Mouse (Mus musculus) myocyte (in vitro differentiated cells): Measurements from ENCODE around the gene Adk.

Source experiments
- E2F4 ChIP-seq: IDR thresholded peaks from one replicate; pipeline ENCODE4 v1.6.1; 2011; ENCODE audit warnings: mild to moderate bottlenecking, control low read depth, moderate library complexity; ENCODE audit not compliant: insufficient read depth
- MAX ChIP-seq: IDR thresholded peaks from one replicate; pipeline ENCODE4 v1.6.1; 2011; ENCODE audit warnings: low read depth, mild to moderate bottlenecking, control low read depth
- MYOG ChIP-seq, 3 experiments: IDR thresholded peaks; one replicate each; pipeline ENCODE4 v1.6.1; 2011; ENCODE audit warnings: control low read depth in 2 of 3, low read depth in 2 of 3, mild to moderate bottlenecking in 2 of 3; ENCODE audit not compliant: insufficient read length in 2 of 3, control insufficient read depth in 1 of 3, insufficient read depth in 1 of 3
- POLR2A ChIP-seq: IDR thresholded peaks from one replicate; pipeline ENCODE4 v1.6.1; 2011; ENCODE audit warnings: low read depth, mild to moderate bottlenecking, control low read depth, moderate library complexity; ENCODE audit not compliant: insufficient read length
- POLR2AphosphoS2 ChIP-seq: IDR thresholded peaks from one replicate; pipeline ENCODE4 v1.6.1; 2011; ENCODE audit warnings: low read depth, control low read depth; ENCODE audit not compliant: insufficient read length
- SRF ChIP-seq: IDR thresholded peaks from one replicate; pipeline ENCODE4 v1.6.1; 2011; ENCODE audit warnings: low read depth; ENCODE audit not compliant: control insufficient read depth, insufficient read length
- TCF12 ChIP-seq: IDR thresholded peaks from one replicate; pipeline ENCODE4 v1.6.1; 2011; ENCODE audit warnings: mild to moderate bottlenecking, control low read depth; ENCODE audit not compliant: poor library complexity, insufficient read depth, severe bottlenecking

- no peak for TF ChIP-seq TCF12
- TF ChIP-seq POLR2A: no peak
- no peak for TF ChIP-seq MAX
- no peak for TF ChIP-seq POLR2AphosphoS2
- TF ChIP-seq MYOG (IDR thresholded peaks at IDR 0.05; ENCODE audit: control insufficient read depth in 1 of 3, insufficient read depth in 1 of 3, insufficient read length in 2 of 3, low read depth in 2 of 3): no peak
- TF ChIP-seq SRF: no peak
- TF ChIP-seq E2F4: no peak
Measured at GRCm38 (mm10) chr14:21237051-21237450, 184.7 kb downstream of the Adk start.
